Mouse (Mus musculus) mesoderm, embryonic 11.5 days (tissue): Measurements from ENCODE around the gene Gm11214.

Experiments
- DNase-seq: peaks from one replicate; pipeline ENCODE4 v3.0.0-alpha.2; 2012; ENCODE audit warnings: low read depth, low spot score

Gene Gm11214

GRCm38 (mm10) chr4:63661426-63661825 lies 1.8 kb downstream of the Gm11214 start:
- DNase-seq: no peak

DNA sequence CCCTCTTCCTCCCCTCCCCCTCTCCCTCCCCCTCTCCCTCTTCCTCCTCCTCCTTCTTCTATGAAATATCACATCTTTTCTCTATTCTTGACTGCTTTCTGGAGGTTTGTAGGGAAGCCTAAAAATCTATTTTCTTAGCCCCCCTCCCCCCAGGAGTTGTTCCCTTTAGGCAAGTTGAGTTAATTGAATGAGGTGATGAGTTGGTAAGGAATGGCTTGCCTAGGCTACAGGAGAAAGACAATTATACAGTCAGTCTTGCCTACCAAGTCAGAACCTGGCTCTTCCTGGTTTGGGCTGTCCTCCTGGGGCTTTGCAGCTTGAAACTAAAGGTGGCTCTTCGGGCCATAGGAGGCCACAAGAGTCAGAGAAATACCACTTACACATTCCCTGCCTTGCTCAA lies 3.4 kb downstream of the Gm11214 start:
- DNase-seq: peak; percentile 36

GRCm38 (mm10) chr4:63659086-63659485 lies 4.1 kb downstream of the Gm11214 start:
- no peak for DNase-seq

DNA sequence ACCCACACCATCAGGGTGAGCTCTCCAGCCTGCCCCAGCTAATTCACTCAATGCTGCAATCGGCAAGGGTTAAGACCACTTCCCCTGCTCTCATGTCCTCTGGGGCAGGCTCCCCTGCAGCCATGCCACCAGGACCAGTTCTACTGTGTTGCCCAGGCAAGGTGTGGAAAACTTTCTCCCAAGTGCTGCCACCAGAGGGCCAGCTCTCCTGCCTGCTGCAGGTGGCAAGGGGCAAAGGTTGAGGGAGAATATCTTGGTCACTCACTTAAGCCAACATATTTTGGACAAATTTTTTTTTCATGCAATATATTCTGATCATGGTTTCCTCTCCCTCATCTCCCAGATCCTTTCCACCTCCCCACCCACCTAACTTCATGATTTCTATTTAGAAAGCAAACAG lies 8.8 kb downstream of the Gm11214 start:
- no peak for DNase-seq

DNA sequence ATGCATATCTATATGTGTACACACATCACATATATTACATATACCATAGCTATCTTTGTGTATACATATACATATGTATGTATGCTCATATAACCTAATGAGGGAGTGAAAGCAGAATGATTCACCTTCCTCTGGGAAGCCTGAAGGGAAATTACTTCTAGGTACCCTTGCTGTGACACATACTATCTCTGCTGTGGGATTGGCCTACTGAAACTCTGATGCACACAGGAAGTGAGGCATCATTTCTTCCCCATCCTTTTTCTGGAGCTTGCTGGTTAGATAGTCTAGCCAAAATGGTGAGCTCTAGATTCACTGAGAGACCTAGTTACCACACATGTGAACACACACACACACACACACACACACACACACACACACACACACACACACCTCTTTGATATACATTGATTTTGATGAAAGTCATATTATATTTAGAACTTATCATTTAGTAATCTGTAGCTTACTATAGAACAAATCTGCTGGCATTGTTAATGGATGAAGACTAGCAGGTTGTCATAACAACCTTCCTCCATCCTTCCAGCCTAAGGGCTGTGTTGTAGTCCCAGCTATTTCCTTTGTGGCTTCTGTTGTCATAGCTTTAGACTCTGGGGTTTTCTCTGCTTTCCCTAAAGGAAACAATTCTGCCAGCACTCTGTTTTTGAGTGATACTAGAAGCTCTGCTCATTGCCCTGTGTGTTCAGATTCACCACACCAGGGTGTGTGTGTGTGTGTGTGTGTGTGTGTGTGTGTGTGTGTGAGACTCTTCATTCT lies 19.0 kb downstream of the Gm11214 start:
- DNase-seq: no peak

- DNase-seq: no peak
Measured at GRCm38 (mm10) chr4:63639842-63640241, 23.3 kb downstream of the Gm11214 start.

- no peak for DNase-seq
Measured at GRCm38 (mm10) chr4:63638603-63639002, 24.6 kb downstream of the Gm11214 start.

DNA sequence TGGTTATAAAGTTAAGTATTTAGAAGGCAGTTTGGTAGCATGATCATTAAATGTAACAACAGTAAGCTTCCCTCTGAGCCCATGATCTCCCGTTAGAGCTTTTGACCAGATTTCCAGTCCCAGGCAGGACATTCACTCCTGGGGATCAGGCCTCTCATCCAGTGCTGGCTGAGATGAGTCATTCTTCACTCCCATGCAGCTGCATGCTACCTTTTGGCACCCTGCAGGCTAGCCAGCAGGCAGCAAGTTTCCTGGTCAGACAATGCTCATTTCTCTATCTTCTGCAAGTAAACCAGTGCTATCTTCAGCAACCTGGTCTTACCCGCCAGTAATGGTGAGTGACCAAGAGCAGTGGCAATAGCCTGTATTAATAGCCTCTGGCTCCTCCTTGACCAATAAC lies 30.0 kb downstream of the Gm11214 start:
- no peak for DNase-seq

- no peak for DNase-seq
Measured at GRCm38 (mm10) chr4:63627111-63627510, 36.1 kb downstream of the Gm11214 start.

GRCm38 (mm10) chr4:63625563-63626080 lies 37.6 kb downstream of the Gm11214 start:
- no peak for DNase-seq

- DNase-seq: peak; percentile 49
Measured at GRCm38 (mm10) chr4:63622378-63622835, 40.8 kb downstream of the Gm11214 start, which contains the start of gene Tex48. Gene Tex48 (minus strand): TSS chr4:63622428.

DNA sequence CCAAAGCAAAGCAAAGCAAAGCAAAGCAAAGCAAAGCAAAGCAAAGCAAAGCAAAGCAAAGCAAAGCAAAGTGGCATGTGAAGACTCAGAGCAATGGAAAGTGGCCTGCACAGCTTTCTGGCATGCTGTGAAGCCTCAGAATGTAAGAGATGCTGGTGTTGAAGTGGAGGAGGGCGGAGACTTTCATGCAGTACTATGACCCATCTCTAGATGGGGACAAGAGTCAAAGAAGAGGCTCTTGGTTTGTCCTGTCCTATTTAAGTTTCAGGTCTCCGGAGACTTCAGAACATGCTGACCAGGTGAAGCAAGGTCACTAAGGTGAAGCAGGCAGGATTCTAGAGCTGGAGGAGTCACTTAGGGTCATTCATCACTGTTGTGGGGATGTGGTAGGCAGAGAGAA lies 41.3 kb downstream of the Gm11214 start:
- DNase-seq: no peak
